Mouse (Mus musculus) gastrocnemius, postnatal 25 days (tissue): ENCODE measurements around the gene Kri1. TPM values are rescaled to one million over a fixed set of nuclear protein-coding genes. Genes with fewer than 3 reads are reported as not detected.
"Not testable (repeated sequence)": the region's sequence is repeated elsewhere in the genome, so short reads cannot be mapped to it uniquely, and the experiment has no call there.

Experiments used
- DNase-seq: peaks from one replicate; pipeline ENCODE4 v3.0.0; 2022
- total RNA-seq, 2 experiments: library from RNA; stranded (reverse); gene quantifications; 1 replicate in 1 of 2; 2 replicates in 1 of 2; pipeline ENCODE4 v1.2.3; 2021

Gene Kri1
- total RNA-seq, 2 experiments from 2014 or later = 8.3 to 8.5 TPM

- DNase-seq = peak; percentile 65
Observed at GRCm38 (mm10) chr9:21315421-21315820, 27.7 kb upstream of the Kri1 start.

GRCm38 (mm10) chr9:21314367-21315140, 26.8 kb upstream of the Kri1 start:
- DNase-seq = no peak

GRCm38 (mm10) chr9:21313394-21313793, 25.6 kb upstream of the Kri1 start:
- DNase-seq = peak; percentile 81

- DNase-seq = no peak
Observed at GRCm38 (mm10) chr9:21312134-21312533, 24.4 kb upstream of the Kri1 start, which contains the start of gene Ap1m2. TSS of gene Ap1m2 (minus strand) at chr9:21312337.

- DNase-seq = no peak
Observed at GRCm38 (mm10) chr9:21311695-21312094, 23.9 kb upstream of the Kri1 start.

GRCm38 (mm10) chr9:21309150-21309741, 21.5 kb upstream of the Kri1 start:
- DNase-seq = no peak

- DNase-seq = no peak
Observed at GRCm38 (mm10) chr9:21305065-21305464, 17.3 kb upstream of the Kri1 start.

GRCm38 (mm10) chr9:21299014-21299413, 11.2 kb upstream of the Kri1 start:
- no peak for DNase-seq

GRCm38 (mm10) chr9:21292271-21292670, 4.5 kb upstream of the Kri1 start:
- DNase-seq = no peak

- not testable (repeated sequence) for DNase-seq
Observed at GRCm38 (mm10) chr9:21291868-21292267, 4.1 kb upstream of the Kri1 start.

- DNase-seq = peak; percentile 100
Observed at GRCm38 (mm10) chr9:21291022-21291787, 3.4 kb upstream of the Kri1 start, which contains the start of gene Cdkn2d. TSS of gene Cdkn2d (minus strand) at chr9:21291407.

GRCm38 (mm10) chr9:21290589-21290988, 2.8 kb upstream of the Kri1 start:
- no peak for DNase-seq

- DNase-seq = no peak
Observed at GRCm38 (mm10) chr9:21289337-21289671, 1.5 kb upstream of the Kri1 start.

GRCm38 (mm10) chr9:21288404-21289336, 901 bp upstream of the Kri1 start:
- no peak for DNase-seq

- no peak for DNase-seq
Observed at GRCm38 (mm10) chr9:21286753-21287152, 1.0 kb downstream of the Kri1 start.

GRCm38 (mm10) chr9:21283994-21284393, 3.8 kb downstream of the Kri1 start:
- no peak for DNase-seq

GRCm38 (mm10) chr9:21283591-21283990, 4.2 kb downstream of the Kri1 start:
- no peak for DNase-seq

GRCm38 (mm10) chr9:21277776-21278175, 10.0 kb downstream of the Kri1 start:
- no peak for DNase-seq

- no peak for DNase-seq
Observed at GRCm38 (mm10) chr9:21276307-21276706, 11.5 kb downstream of the Kri1 start.

- DNase-seq = no peak
Observed at GRCm38 (mm10) chr9:21275727-21276126, 12.0 kb downstream of the Kri1 start.

GRCm38 (mm10) chr9:21275013-21275710, 12.6 kb downstream of the Kri1 start:
- DNase-seq = no peak
